Mouse (Mus musculus) kidney, embryonic 15.5 days (tissue): ENCODE data around the gene Zcchc2. TPM values are rescaled to one million over a fixed set of nuclear protein-coding genes. Genes with fewer than 3 reads are reported as not detected.

Experiments used
- ATAC-seq: fragments of 200-750 bp; cut with Nextera tagmentation; replicated peaks from 2 replicates; pipeline ENCODE4 v1.8.0; 2017; ENCODE audit warnings: moderate TSS enrichment; ENCODE audit not compliant: low FRiP score
- H3K27ac ChIP-seq: fragments of 300-500 bp; sonication (generic); 2 replicates; pipeline ENCODE4 v1.5.1; 2015; ENCODE audit warnings: mild to moderate bottlenecking, inconsistent platforms
- H3K27me3 ChIP-seq: fragments of 300-500 bp; sonication (generic); 2 replicates; pipeline ENCODE4 v1.6.1; 2015; ENCODE audit warnings: inconsistent platforms
- H3K36me3 ChIP-seq: fragments of 300-500 bp; sonication (generic); 2 replicates; pipeline ENCODE4 v1.6.1; 2015; ENCODE audit warnings: inconsistent platforms
- H3K4me1 ChIP-seq: fragments of 300-500 bp; sonication (generic); 2 replicates; pipeline ENCODE4 v1.6.1; 2015; ENCODE audit warnings: inconsistent platforms
- H3K4me2 ChIP-seq: fragments of 300-500 bp; sonication (generic); 2 replicates; pipeline ENCODE4 v1.6.1; 2015; ENCODE audit warnings: moderate library complexity, mild to moderate bottlenecking, inconsistent platforms
- H3K4me3 ChIP-seq: fragments of 300-500 bp; sonication (generic); replicated peaks from 2 replicates; pipeline ENCODE4 v1.5.1; 2015; ENCODE audit warnings: mild to moderate bottlenecking, inconsistent platforms
- H3K9ac ChIP-seq: fragments of 300-500 bp; sonication (generic); 2 replicates; pipeline ENCODE4 v1.6.1; 2015; ENCODE audit warnings: mild to moderate bottlenecking, inconsistent platforms
- H3K9me3 ChIP-seq: fragments of 300-500 bp; sonication (generic); replicated peaks from 2 replicates; pipeline ENCODE4 v1.6.1; 2016; ENCODE audit warnings: inconsistent platforms
- WGBS: fragments of 180-500 bp; shearing (Covaris S2); methylation state at CpG from one replicate; pipeline ENCODE4 v1.1.7; 2015; ENCODE audit warnings: mixed read lengths; 5-methylcytosine and 5-hydroxymethylcytosine counted together
- polyA plus RNA-seq: library from polyadenylated mRNA; unstranded; fragments of >200 nt; fragmentation: Nextera tagmentation; extraction: Ambion mirVana; gene quantifications from 2 replicates; pipeline ENCODE4 v1.2.1, GENCODE M21; 2015

The Zcchc2 gene
- polyA plus RNA-seq, 1 experiment from 2014 or later: 3.1 TPM

DNA sequence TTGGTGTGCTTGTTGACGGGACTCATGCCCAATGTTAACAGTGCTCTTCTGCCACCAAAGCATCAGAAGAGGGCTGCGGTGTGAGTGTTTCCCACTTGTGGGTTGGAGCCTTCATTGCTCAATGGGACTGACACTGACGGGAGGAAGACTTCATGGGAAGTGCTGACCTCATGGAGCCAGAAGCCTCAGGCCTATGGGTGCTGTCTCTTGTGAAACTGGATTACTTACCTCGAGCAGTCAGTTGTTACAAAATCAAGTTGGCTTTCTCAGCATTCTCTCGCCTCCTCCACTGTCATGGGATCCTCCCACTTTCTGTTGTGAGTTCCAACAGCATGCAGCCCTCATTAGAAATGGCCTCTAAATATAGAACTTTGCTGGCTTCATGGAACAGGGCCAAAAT is 25.0 kb upstream of the Zcchc2 start:
- ATAC-seq: 0 out of 2 replicates have a peak, but pooled peaks have one; percentile 5
- no peak overlapping the region for H3K4me2 ChIP-seq
- WGBS: 63% methylated on average over 5 of the region's 5 CpGs
- H3K9ac ChIP-seq: no peak overlapping the region
- no peak overlapping the region for H3K4me3 ChIP-seq
- H3K27me3 ChIP-seq: no peaks in the 10 kb centered on the region
- no peaks in the 10 kb centered on the region for H3K9me3 ChIP-seq
- H3K36me3 ChIP-seq: no peaks in the 10 kb centered on the region
- no peak overlapping the region for H3K27ac ChIP-seq
- H3K4me1 ChIP-seq: no peaks in the 10 kb centered on the region

DNA sequence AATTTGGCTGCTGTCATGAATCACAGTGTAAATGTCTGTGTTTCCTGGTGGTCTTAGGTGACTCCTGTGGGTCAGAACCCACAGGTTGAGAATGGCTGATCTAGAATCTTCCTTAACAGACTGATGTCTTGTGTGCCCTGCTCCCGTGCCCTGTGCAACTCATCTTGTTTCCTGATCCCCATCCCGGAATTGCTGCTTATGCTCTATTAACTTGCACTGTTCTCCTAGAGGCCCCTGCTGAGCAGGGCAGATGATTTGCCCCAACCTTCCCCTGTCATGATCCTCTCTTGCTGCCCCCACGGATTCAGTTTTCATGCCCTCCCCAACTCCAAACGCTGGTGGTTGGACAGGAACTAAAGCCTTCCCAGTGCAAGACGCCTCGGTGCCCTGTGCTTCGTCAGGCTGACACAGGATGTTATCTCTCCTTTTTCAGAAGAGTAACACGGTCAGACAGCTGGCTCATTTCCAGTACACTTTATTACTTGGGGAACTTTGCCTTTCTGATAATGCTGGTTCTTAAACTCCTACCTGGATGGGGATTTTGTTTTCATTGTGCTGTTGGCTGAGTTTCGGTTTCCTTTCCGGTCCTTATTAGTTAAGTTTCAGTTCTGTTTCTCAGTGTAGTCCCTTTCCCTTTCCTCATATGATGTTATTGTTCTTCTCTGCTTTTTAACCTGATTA is 18.6 kb upstream of the Zcchc2 start:
- Histone ChIP-seq H3K4me2 (peak overlapping the region; percentile 49), H3K4me3 (peak overlapping the region; percentile 21; the same call in 1 of the 2 replicates), H3K9me3 (no peaks in the 10 kb centered on the region), H3K4me1 (peaks cover 8% of the 10 kb centered on the region; the same call in 1 of the 2 replicates), H3K27ac (peak overlapping the region; percentile 65; the same call in 1 of the 2 replicates), H3K27me3 (no peaks in the 10 kb centered on the region), H3K36me3 (no peaks in the 10 kb centered on the region), H3K9ac (no peak overlapping the region)
- 18% methylated on average over 10 of the region's 10 CpGs for WGBS
- ATAC-seq: peak; percentile 87

DNA sequence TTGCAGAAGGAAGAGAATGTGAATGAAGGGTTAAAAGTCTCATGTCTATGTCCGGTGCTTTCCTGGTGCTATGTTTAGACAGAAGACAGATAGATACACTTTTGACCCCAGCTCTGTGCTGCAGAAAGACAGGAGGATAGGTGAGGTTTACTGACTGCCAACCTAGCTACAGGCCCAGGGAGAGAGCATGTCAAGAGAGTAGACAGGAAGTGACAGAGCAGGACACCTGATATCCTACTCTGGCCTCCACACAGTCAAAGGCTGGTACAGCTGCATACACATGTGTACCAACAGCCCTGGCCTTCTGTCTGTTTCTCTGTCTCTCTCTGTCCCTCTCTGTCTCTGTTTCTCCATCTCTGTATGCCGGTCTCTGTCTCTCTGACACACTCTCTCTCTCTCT is 16.2 kb upstream of the Zcchc2 start:
- 46% methylated on average over 2 of the region's 2 CpGs for WGBS
- no peak overlapping the region for H3K9ac ChIP-seq
- H3K27ac ChIP-seq: no peak overlapping the region
- H3K4me2 ChIP-seq: no peak overlapping the region
- H3K4me1 ChIP-seq: peaks cover 8% of the 10 kb centered on the region; the same call in 1 of the 2 replicates
- H3K9me3 ChIP-seq: 0 out of 2 replicates have a peak, but pooled peaks cover 2% of the 10 kb centered on the region
- H3K4me3 ChIP-seq: no peak overlapping the region
- H3K36me3 ChIP-seq: no peaks in the 10 kb centered on the region
- no peaks in the 10 kb centered on the region for H3K27me3 ChIP-seq
- no peak for ATAC-seq

DNA sequence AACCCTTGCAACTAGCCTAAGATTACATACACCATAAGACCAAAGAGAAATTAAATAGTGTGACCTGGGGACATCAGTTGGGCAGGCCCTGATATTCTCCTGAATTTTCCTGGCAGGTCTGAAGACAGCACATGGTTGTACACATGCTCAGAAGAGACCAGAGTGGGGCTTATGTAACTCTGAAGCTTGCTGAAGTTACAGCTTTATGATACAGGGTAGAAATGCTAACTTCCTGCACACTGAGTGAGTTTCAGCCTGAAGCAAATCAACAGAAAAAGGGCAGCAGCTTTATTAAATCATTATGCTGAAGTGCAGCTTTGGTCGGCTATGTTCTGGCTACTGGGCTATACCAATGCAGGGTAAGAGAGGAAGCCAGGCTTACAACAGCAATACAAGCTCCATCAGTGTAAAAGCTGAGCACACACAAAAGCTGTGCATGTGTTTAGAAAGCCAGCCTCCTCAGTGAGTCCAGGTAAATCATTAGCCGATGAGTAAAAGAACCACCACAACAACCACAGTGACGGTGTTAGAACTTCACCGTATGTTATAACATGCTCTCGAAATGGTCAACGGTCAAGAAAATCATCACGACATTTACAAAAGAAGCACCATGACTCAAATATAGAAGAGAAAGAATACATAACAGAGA is 12.6 kb upstream of the Zcchc2 start:
- Histone ChIP-seq H3K4me3 (no peak overlapping the region), H3K9ac (no peak overlapping the region), H3K9me3 (0 out of 2 replicates have a peak, but pooled peaks cover 2% of the 10 kb centered on the region), H3K36me3 (no peaks in the 10 kb centered on the region), H3K27ac (0 out of 2 replicates have a peak overlapping the region, but pooled peaks have one; percentile 4), H3K4me1 (peaks cover 10% of the 10 kb centered on the region; the same call in 1 of the 2 replicates), H3K4me2 (no peak overlapping the region), H3K27me3 (no peaks in the 10 kb centered on the region)
- ATAC-seq: peak; percentile 23; the same call in 1 of the 2 replicates
- 72% methylated on average over 7 of the region's 7 CpGs for WGBS

DNA sequence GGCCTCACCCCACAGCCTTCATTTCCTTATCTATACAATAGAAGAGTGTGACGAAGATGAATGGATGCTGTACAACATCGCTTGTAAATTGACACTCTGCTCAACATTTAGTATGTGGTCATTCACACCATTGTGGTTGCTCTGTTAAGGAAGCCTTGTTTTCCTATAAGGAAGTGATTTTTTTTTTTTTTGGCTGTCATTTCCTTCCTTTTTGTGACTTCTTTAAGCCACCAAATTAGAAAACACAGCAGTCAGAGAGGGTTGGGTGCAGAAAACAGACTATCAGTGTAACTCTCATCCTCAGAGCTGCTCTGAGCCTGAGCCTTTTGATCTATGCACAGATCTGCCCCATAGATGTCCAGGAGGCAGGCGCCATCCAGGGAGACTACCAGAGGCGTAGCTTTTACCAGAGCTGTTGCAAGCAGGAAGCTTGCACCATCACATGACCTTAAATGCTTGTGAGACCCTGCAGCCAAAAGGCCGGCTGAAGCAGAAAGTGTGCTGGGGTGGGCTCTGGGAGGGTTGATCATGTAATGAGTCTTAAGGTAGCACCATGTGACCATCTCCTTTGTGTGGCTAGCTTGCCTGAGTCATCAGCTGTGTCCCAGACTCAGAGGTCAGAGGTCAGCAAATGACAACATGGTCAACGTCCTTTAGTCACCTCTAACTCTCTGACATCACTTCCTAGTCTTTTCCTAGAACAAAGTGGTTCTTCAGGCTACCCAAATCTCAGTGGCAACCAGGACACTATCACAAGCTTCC is 9.2 kb upstream of the Zcchc2 start:
- H3K4me3 ChIP-seq: no peak overlapping the region
- 48% methylated on average over 6 of the region's 6 CpGs for WGBS
- peaks cover 14% of the 10 kb centered on the region; the same call in 1 of the 2 replicates for H3K4me1 ChIP-seq
- no peaks in the 10 kb centered on the region for H3K36me3 ChIP-seq
- H3K27ac ChIP-seq: peak overlapping the region; percentile 73; the same call in 1 of the 2 replicates
- no peak overlapping the region for H3K9ac ChIP-seq
- H3K27me3 ChIP-seq: no peaks in the 10 kb centered on the region
- 0 out of 2 replicates have a peak, but pooled peaks cover 2% of the 10 kb centered on the region for H3K9me3 ChIP-seq
- no peak; the same call in 1 of the 2 replicates for ATAC-seq
- H3K4me2 ChIP-seq: no peak overlapping the region

DNA sequence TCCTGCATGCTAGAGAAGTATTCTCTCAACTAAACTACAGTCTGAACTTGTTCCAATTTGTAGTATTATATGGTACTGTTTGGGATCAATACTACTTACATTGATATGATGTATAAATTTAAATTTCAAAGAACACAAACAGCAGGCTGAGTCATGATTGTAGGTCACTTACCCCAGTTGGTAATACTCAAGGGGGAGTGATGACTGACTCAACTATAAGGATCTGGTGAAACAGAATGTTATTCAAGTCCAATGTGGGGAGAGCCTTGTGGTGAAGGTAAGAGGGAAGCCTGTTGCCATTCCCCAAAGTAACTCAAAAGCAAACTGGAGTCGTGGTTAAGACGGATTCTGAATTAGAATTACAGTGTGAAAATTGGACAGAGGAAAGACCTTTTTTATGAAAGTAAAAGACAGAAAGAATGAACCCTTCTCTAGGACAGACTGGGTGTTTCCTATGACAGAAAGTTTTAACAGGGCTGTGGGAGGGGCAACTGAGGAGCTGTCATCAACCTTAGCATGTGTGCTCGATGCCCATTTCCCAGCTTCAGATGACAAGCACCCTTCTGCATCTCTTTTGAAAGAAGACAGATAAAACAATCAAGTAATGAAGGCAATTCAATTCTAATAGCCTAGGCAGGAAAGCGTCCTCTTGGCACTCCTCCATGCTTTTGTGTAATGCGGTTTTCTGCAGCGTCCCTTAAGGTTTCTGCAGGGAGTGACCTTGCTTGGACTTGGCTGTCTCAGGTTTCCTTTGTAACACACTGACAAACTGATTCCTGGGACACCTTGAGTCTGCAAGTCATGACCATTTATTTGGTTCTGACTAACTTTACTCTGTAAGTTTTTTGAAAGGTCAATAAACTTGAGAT is 7.5 kb upstream of the Zcchc2 start:
- WGBS: 41% methylated on average over 6 of the region's 6 CpGs
- Histone ChIP-seq H3K4me2 (no peak overlapping the region), H3K4me3 (no peak overlapping the region), H3K36me3 (no peaks in the 10 kb centered on the region), H3K9me3 (0 out of 2 replicates have a peak, but pooled peaks cover 2% of the 10 kb centered on the region), H3K4me1 (peaks cover 15% of the 10 kb centered on the region; the same call in 1 of the 2 replicates), H3K9ac (no peak overlapping the region), H3K27me3 (no peaks in the 10 kb centered on the region), H3K27ac (no peak overlapping the region)
- no peak for ATAC-seq

DNA sequence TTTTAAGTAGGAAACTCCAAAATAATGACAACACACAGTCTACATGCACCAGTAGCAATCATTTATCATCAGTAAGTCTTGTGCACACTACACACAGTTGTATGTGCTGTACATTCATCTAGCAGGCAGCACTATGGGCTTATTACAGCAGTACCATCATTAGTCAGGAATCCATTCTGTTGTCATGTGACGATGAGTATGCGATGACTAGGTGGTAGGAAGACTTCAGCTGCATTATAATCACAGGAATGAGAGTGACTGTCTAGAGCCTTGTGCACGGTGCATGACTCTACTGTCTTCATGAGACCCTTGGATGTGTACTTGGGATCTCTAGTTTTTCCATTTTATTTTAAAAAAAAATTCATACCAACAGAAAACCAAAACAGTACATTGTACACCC is 6.0 kb upstream of the Zcchc2 start:
- Histone ChIP-seq H3K36me3 (no peaks in the 10 kb centered on the region), H3K27ac (no peak overlapping the region), H3K9me3 (no peaks in the 10 kb centered on the region), H3K4me2 (no peak overlapping the region), H3K27me3 (no peaks in the 10 kb centered on the region), H3K4me1 (peaks cover 26% of the 10 kb centered on the region; the same call in 1 of the 2 replicates), H3K9ac (no peak overlapping the region), H3K4me3 (no peak overlapping the region)
- 98% methylated on average over 3 of the region's 3 CpGs for WGBS
- no peak for ATAC-seq

DNA sequence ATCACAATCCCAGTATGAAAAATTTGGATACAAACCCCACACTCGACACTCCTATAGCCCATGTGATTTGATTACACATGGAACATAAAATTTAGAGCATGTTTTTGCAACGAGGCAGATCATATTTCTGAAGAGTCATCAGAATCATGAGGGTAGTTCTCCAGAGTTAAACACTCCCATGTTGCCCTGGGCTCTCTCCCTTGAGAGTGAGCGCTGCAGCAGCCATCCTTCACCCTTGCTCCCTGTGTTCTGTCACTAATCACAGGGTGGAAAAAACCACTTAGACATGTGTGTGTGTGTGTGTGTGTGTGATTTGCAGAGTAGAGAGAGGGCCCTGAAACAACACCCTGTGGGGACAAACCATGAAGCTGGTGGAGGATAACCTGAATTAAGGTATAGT is 2.0 kb upstream of the Zcchc2 start:
- Histone ChIP-seq H3K27me3 (no peaks in the 10 kb centered on the region), H3K27ac (no peak overlapping the region), H3K9me3 (no peaks in the 10 kb centered on the region), H3K4me1 (peaks cover 32% of the 10 kb centered on the region), H3K4me3 (no peak overlapping the region), H3K36me3 (no peaks in the 10 kb centered on the region), H3K9ac (no peak overlapping the region), H3K4me2 (no peak overlapping the region)
- WGBS: 35% methylated on average over 3 of the region's 3 CpGs
- no peak for ATAC-seq

DNA sequence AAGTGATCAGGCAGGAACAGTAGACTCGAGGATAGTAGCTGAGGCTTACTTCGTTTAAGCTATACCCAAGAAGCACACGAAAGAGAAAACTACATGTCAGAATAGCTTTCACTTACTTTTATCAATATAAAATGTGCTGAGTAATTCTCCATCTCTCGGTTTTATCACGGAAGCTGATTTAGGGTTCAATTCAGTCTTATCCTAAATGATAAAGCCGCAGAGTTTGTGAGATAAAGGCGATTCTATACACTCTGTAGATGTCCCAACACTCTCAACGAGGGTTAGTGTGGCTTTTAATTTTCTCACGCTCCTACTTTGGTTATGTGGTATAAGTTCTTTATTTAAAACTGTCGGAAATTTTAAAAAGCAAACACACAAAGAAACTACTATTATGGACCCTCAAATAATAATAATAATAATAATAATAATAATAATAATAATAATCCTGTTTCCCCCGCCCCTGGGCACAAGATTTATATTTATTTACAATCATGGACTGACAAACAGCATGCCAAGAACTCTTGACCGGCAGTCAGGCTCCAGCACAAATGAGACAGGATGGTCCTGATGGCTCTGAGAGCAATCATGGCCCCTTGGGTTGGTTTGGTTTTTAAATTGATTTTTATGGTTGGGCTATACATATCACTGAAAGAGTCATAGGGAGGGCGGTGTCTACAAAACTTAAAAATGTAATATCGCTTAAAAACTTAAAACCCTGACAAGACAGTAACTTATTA is 1.1 kb upstream of the Zcchc2 start:
- WGBS: 70% methylated on average over 14 of the region's 14 CpGs
- H3K9ac ChIP-seq: peak overlapping the region; percentile 63
- ATAC-seq: no peak

DNA sequence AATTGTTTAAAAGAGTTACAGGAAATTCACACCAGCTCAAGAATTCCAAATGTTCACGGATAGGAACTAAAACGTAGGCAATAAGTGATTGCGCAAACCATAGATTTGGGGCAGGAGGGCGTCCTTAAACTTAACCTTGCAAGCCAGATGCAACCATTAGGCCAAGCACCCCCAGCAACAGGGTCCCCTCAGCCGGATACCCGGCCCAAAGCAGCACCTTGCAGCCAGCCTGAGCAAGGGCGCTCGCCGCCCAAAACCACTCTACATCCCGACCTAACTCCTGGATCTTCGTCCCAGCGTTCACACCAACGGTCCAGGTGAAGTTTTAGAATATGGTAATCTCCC is 594 bp upstream of the Zcchc2 start:
- peak overlapping the region; percentile 80 for H3K4me2 ChIP-seq
- H3K27me3 ChIP-seq: no peaks in the 10 kb centered on the region
- no peaks in the 10 kb centered on the region for H3K9me3 ChIP-seq
- H3K4me1 ChIP-seq: peaks cover 36% of the 10 kb centered on the region
- peak overlapping the region; percentile 63 for H3K9ac ChIP-seq
- H3K4me3 ChIP-seq: peak overlapping the region; percentile 91
- H3K27ac ChIP-seq: peak overlapping the region; percentile 98
- ATAC-seq: peak; percentile 16
- WGBS: under 1% methylated on average over 13 of the region's 13 CpGs
- no peaks in the 10 kb centered on the region for H3K36me3 ChIP-seq

More for the DNA sequence above, 1.1 kb upstream of the Zcchc2 start:
- Histone ChIP-seq H3K27ac (no peak overlapping the region), H3K4me2 (peak overlapping the region; percentile 80), H3K36me3 (no peaks in the 10 kb centered on the region), H3K4me3 (peak overlapping the region; percentile 91), H3K27me3 (no peaks in the 10 kb centered on the region), H3K4me1 (peaks cover 32% of the 10 kb centered on the region), H3K9me3 (no peaks in the 10 kb centered on the region)
